Mouse (Mus musculus) c-Kit-positive CD71-positive TER-119-negative erythroid progenitor cells, embryonic 14.5 days (primary cell): ENCODE measurements around the gene Arid3b.

ENCODE experiments used
- DNase-seq: peaks from one replicate; pipeline ENCODE4 v3.0.0-alpha.2; 2013; ENCODE audit warnings: low read depth

Gene Arid3b

GRCm38 (mm10) chr9:57775736-57776135 lies 60.9 kb downstream of the Arid3b start:
- no peak for DNase-seq

- DNase-seq: no peak
Measured at GRCm38 (mm10) chr9:57775026-57775425, 61.6 kb downstream of the Arid3b start.

- DNase-seq: no peak
Measured at GRCm38 (mm10) chr9:57774168-57774567, 62.4 kb downstream of the Arid3b start.

- no peak for DNase-seq
Measured at GRCm38 (mm10) chr9:57773754-57774153, 62.8 kb downstream of the Arid3b start.

GRCm38 (mm10) chr9:57770836-57771235 lies 65.8 kb downstream of the Arid3b start:
- DNase-seq: no peak

GRCm38 (mm10) chr9:57770214-57770613 lies 66.4 kb downstream of the Arid3b start:
- DNase-seq: no peak

GRCm38 (mm10) chr9:57769539-57770069 lies 67.0 kb downstream of the Arid3b start:
- DNase-seq: peak; percentile 73

GRCm38 (mm10) chr9:57767231-57767630 lies 69.4 kb downstream of the Arid3b start:
- DNase-seq: no peak

GRCm38 (mm10) chr9:57766431-57766830 lies 70.2 kb downstream of the Arid3b start:
- no peak for DNase-seq

GRCm38 (mm10) chr9:57765364-57766351 lies 70.9 kb downstream of the Arid3b start, which contains the start of gene Clk3:
Gene Clk3 (minus strand): TSS chr9:57765860.
- no peak for DNase-seq

- DNase-seq: peak; percentile 81
Measured at GRCm38 (mm10) chr9:57764974-57765363, 71.6 kb downstream of the Arid3b start.

GRCm38 (mm10) chr9:57764147-57764973 lies 72.2 kb downstream of the Arid3b start:
- DNase-seq: no peak

GRCm38 (mm10) chr9:57762563-57762991 lies 74.0 kb downstream of the Arid3b start:
- DNase-seq: no peak

GRCm38 (mm10) chr9:57761563-57762551 lies 74.7 kb downstream of the Arid3b start:
- DNase-seq: no peak

GRCm38 (mm10) chr9:57760416-57761146 lies 76.0 kb downstream of the Arid3b start:
- no peak for DNase-seq

- no peak for DNase-seq
Measured at GRCm38 (mm10) chr9:57759289-57759688, 77.3 kb downstream of the Arid3b start.

GRCm38 (mm10) chr9:57758528-57758927 lies 78.1 kb downstream of the Arid3b start:
- no peak for DNase-seq

GRCm38 (mm10) chr9:57757578-57757977 lies 79.0 kb downstream of the Arid3b start:
- no peak for DNase-seq

- no peak for DNase-seq
Measured at GRCm38 (mm10) chr9:57750901-57751300, 85.7 kb downstream of the Arid3b start.

GRCm38 (mm10) chr9:57748831-57749230 lies 87.8 kb downstream of the Arid3b start:
- no peak for DNase-seq
